ENCODE assay signal across 21 mouse cellular contexts in genomic region chr13:62893044-62893842, GRCm38 (mm10). TPM values are rescaled to one million over a fixed set of nuclear protein-coding genes. Genes with fewer than 3 reads are reported as not detected.
DNase-seq lines count a peak whose midpoint lies in the region; ATAC-seq and TF ChIP-seq lines count a peak whose summit lies in the region.
"Had no signal": no experiment of that assay in that cellular context is flagged by ENCODE, and none has a peak within 500 bp of the region (broad histone marks: within the 10 kb centered on the region; RNA-seq: fewer than 3 reads in every experiment).

No protein-coding gene starts in this region.

- H3K4me1 ChIP-seq in embryonic facial prominence, embryonic 14.5 days (ENCODE audit: control insufficient read depth, insufficient read depth, low read length), result 0 out of 2 replicates have a peak, but pooled peaks cover 3% of the 10 kb centered on the region
- peaks cover under 1% of the 10 kb centered on the region; the same call in 1 of the 2 replicates for H3K4me1 ChIP-seq in embryonic facial prominence, embryonic 10.5 days
- H3K4me1 ChIP-seq in lung, embryonic 15.5 days, result 0 out of 2 replicates have a peak, but pooled peaks cover 6% of the 10 kb centered on the region
- H3K4me1 ChIP-seq in intestine, postnatal 0 days (replicated peaks; ENCODE audit: control insufficient read depth, insufficient read depth, low read length), result no peaks in the 10 kb centered on the region
- H3K4me1 ChIP-seq: hindbrain, embryonic 15.5 days; liver, embryonic 13.5 days; midbrain, embryonic 15.5 days had no signal

- H3K4me2 ChIP-seq in embryonic facial prominence, embryonic 14.5 days (ENCODE audit: low read depth, low read length), result no peak overlapping the region
- no peak overlapping the region for H3K4me2 ChIP-seq in lung, embryonic 15.5 days
- no peak overlapping the region for H3K4me2 ChIP-seq in intestine, postnatal 0 days (replicated peaks; ENCODE audit: low read depth)
- H3K4me2 ChIP-seq: forebrain, embryonic 12.5 days; heart, embryonic 12.5 days; hindbrain, embryonic 15.5 days; liver, embryonic 13.5 days; midbrain, embryonic 15.5 days had no signal

- TF ChIP-seq CTCF in intestine, postnatal 0 days (IDR thresholded peaks at IDR 0.05; ENCODE audit: low read depth), result no peak

- no peak overlapping the region for H3K4me3 ChIP-seq in embryonic facial prominence, embryonic 14.5 days (ENCODE audit: low read depth, low read length)
- no peak overlapping the region for H3K4me3 ChIP-seq in embryonic facial prominence, embryonic 10.5 days
- no peak overlapping the region for H3K4me3 ChIP-seq in lung, embryonic 15.5 days
- H3K4me3 ChIP-seq in intestine, postnatal 0 days (ENCODE audit: low read depth, low read length), result no peak overlapping the region
- H3K4me3 ChIP-seq: forebrain, embryonic 12.5 days; heart, embryonic 12.5 days; hindbrain, embryonic 15.5 days; left cerebral cortex, adult 2 months; limb, embryonic 10.5 days; liver, embryonic 13.5 days; midbrain, embryonic 15.5 days had no signal

- ATAC-seq in embryonic facial prominence, embryonic 14.5 days (ENCODE audit: low read depth), result no peak
- peak; percentile 62; the same call in 1 of the 2 replicates for ATAC-seq in lung, embryonic 15.5 days (ENCODE audit: borderline replicate concordance, extremely low read depth, low FRiP score, low TSS enrichment)
- ATAC-seq in intestine, postnatal 0 days, result peak; percentile 86
- ATAC-seq in megakaryocyte, adult 5-6 weeks (ENCODE audit: poor library complexity, severe bottlenecking), result peak; percentile 47
- ATAC-seq: midbrain, embryonic 15.5 days had no signal

- peaks cover 17% of the 10 kb centered on the region for H3K27me3 ChIP-seq in embryonic facial prominence, embryonic 14.5 days (replicated peaks; ENCODE audit: control insufficient read depth, insufficient read depth, low read length)
- H3K27me3 ChIP-seq in embryonic facial prominence, embryonic 10.5 days (replicated peaks; ENCODE audit: low read depth, poor library complexity, severe bottlenecking), result peaks cover 27% of the 10 kb centered on the region
- H3K27me3 ChIP-seq in lung, embryonic 15.5 days, result peaks cover 11% of the 10 kb centered on the region
- H3K27me3 ChIP-seq in intestine, postnatal 0 days (replicated peaks; ENCODE audit: control insufficient read depth, insufficient read depth, low read length), result no peaks in the 10 kb centered on the region

- no peaks in the 10 kb centered on the region for H3K9me3 ChIP-seq in embryonic facial prominence, embryonic 14.5 days (ENCODE audit: control insufficient read depth, low read length)
- H3K9me3 ChIP-seq in embryonic facial prominence, embryonic 10.5 days, result no peaks in the 10 kb centered on the region
- no peaks in the 10 kb centered on the region for H3K9me3 ChIP-seq in lung, embryonic 15.5 days
- H3K9me3 ChIP-seq in intestine, postnatal 0 days (ENCODE audit: control insufficient read depth), result no peaks in the 10 kb centered on the region
- H3K9me3 ChIP-seq: forebrain, embryonic 12.5 days; hindbrain, embryonic 15.5 days; limb, embryonic 10.5 days; liver, embryonic 13.5 days; midbrain, embryonic 15.5 days had no signal

- WGBS in embryonic facial prominence, embryonic 14.5 days, result 70% methylated on average over 9 of the region's 9 CpGs
- 85% methylated on average over 9 of the region's 9 CpGs for WGBS in embryonic facial prominence, embryonic 10.5 days
- 57% methylated on average over 9 of the region's 9 CpGs for WGBS in lung, embryonic 15.5 days
- 55% methylated on average over 9 of the region's 9 CpGs for WGBS in intestine, postnatal 0 days

- peak overlapping the region; percentile 33; the same call in 1 of the 2 replicates for H3K27ac ChIP-seq in embryonic facial prominence, embryonic 14.5 days (replicated peaks; ENCODE audit: low read depth, low read length)
- H3K27ac ChIP-seq in embryonic facial prominence, embryonic 10.5 days (replicated peaks), result no peak overlapping the region
- H3K27ac ChIP-seq in lung, embryonic 15.5 days, result peak overlapping the region; percentile 31; the same call in 1 of the 2 replicates
- H3K27ac ChIP-seq in intestine, postnatal 0 days (ENCODE audit: low read depth, low read length), result no peak overlapping the region
- H3K27ac ChIP-seq: forebrain, embryonic 12.5 days; hindbrain, embryonic 15.5 days; left cerebral cortex, adult 2 months; limb, embryonic 10.5 days; liver, embryonic 13.5 days; macrophage; midbrain, embryonic 15.5 days had no signal

- no peak overlapping the region for H3K9ac ChIP-seq in embryonic facial prominence, embryonic 14.5 days (ENCODE audit: low read depth, low read length)
- H3K9ac ChIP-seq in lung, embryonic 15.5 days, result no peak overlapping the region
- no peak overlapping the region for H3K9ac ChIP-seq in intestine, postnatal 0 days (ENCODE audit: low read depth, low read length)
- H3K9ac ChIP-seq: forebrain, embryonic 12.5 days; heart, embryonic 12.5 days; hindbrain, embryonic 15.5 days; liver, embryonic 13.5 days; midbrain, embryonic 15.5 days had no signal

- DNase-seq in embryonic facial prominence, embryonic 14.5 days (ENCODE audit: low spot score), result no peak
- no peak for DNase-seq in embryonic facial prominence, embryonic 10.5 days (ENCODE audit: low spot score)
- no peak for DNase-seq in lung, postnatal 36 days
- DNase-seq in frontal cortex, postnatal 14 days (ENCODE audit: low spot score in 2 of 2), result no peak
- no peak for DNase-seq in cerebellum, adult 18-20 months
- DNase-seq: cerebellum, adult 9-10 months; gastrocnemius, postnatal 25 days; liver, embryonic 13.5 days had no signal

- H3K36me3 ChIP-seq in embryonic facial prominence, embryonic 14.5 days (ENCODE audit: control insufficient read depth, insufficient read depth, low read length), result no peaks in the 10 kb centered on the region
- H3K36me3 ChIP-seq in embryonic facial prominence, embryonic 10.5 days (replicated peaks), result no peaks in the 10 kb centered on the region
- no peaks in the 10 kb centered on the region for H3K36me3 ChIP-seq in lung, embryonic 15.5 days
- no peaks in the 10 kb centered on the region for H3K36me3 ChIP-seq in intestine, postnatal 0 days (ENCODE audit: control insufficient read depth, insufficient read depth)
- H3K36me3 ChIP-seq: forebrain, embryonic 12.5 days; heart, embryonic 12.5 days; hindbrain, embryonic 15.5 days; limb, embryonic 10.5 days; liver, embryonic 13.5 days; midbrain, embryonic 15.5 days had no signal

RNA-seq across cellular contexts. Expression of gene Fbp1, which starts 5.2 kb away (rescaled TPM):
- polyA plus RNA-seq in embryonic facial prominence, embryonic 14.5 days (2014; fragmentation: Nextera tagmentation; extraction: Ambion mirVana), result 1.2 and 2.0 TPM in 2 replicates
- not detected in 2 replicates for polyA plus RNA-seq in embryonic facial prominence, embryonic 10.5 days (2016; fragmentation: Nextera tagmentation; extraction: Ambion mirVana)
- polyA plus RNA-seq in lung, embryonic 15.5 days (2015; fragmentation: Nextera tagmentation; extraction: Ambion mirVana), result 1.1 and 3.7 TPM in 2 replicates
- 529 and 593 TPM in 2 replicates for polyA plus RNA-seq in intestine, postnatal 0 days (2015; fragmentation: Nextera tagmentation; extraction: Ambion mirVana)
- 0.20 and 2.7 TPM in 2 replicates for total RNA-seq in megakaryocyte, adult 5-6 weeks (2015)
- 0.70 TPM in 1 of 2 replicates, not detected in the other for total RNA-seq in megakaryocyte, adult 5-6 weeks (2017)
- total RNA-seq: gastrocnemius, postnatal 25 days; heart, postnatal 25 days; MEL had no signal
- polyA plus RNA-seq: forebrain, embryonic 12.5 days; limb, embryonic 10.5 days had no signal

RNA-seq across cellular contexts. Expression of gene Fbp2, which starts 35.0 kb away (rescaled TPM):
- polyA plus RNA-seq in embryonic facial prominence, embryonic 14.5 days (2014; fragmentation: Nextera tagmentation; extraction: Ambion mirVana), result 3.1 and 5.4 TPM in 2 replicates
- 0.33 and 0.36 TPM in 2 replicates for polyA plus RNA-seq in embryonic facial prominence, embryonic 10.5 days (2016; fragmentation: Nextera tagmentation; extraction: Ambion mirVana)
- 0.31 and 0.32 TPM in 2 replicates for polyA plus RNA-seq in lung, embryonic 15.5 days (2015; fragmentation: Nextera tagmentation; extraction: Ambion mirVana)
- 474 and 501 TPM in 2 replicates for polyA plus RNA-seq in intestine, postnatal 0 days (2015; fragmentation: Nextera tagmentation; extraction: Ambion mirVana)
- total RNA-seq in megakaryocyte, adult 5-6 weeks (2015), result not detected in 2 replicates
- not detected in 2 replicates for total RNA-seq in megakaryocyte, adult 5-6 weeks (2017)
- total RNA-seq: layer of hippocampus, adult 8-10 months; left cerebral cortex, adult 2 months had no signal
- polyA plus RNA-seq: forebrain, embryonic 12.5 days; liver, embryonic 13.5 days; macrophage had no signal

Comparison
In these comparisons a context has a peak if more than half of its experiments do, and no peak if none do; other contexts are left out.
1. H3K27ac ChIP-seq: peak in embryonic facial prominence, embryonic 14.5 days (single experiment) and lung, embryonic 15.5 days (single experiment); none in embryonic facial prominence, embryonic 10.5 days (single experiment) and intestine, postnatal 0 days (single experiment).
2. RNA of gene Fbp1, which starts 5.2 kb away (polyA plus RNA-seq): 529 to 593 TPM in intestine, postnatal 0 days; 1.1 to 3.7 TPM in lung, embryonic 15.5 days, 1.2 to 2.0 TPM in embryonic facial prominence, embryonic 14.5 days and not detected in embryonic facial prominence, embryonic 10.5 days; every median in the first group is over 100 times any median in the second.
3. RNA of gene Fbp2, which starts 35.0 kb away (polyA plus RNA-seq): 474 to 501 TPM in intestine, postnatal 0 days; 3.1 to 5.4 TPM in embryonic facial prominence, embryonic 14.5 days, 0.33 to 0.36 TPM in embryonic facial prominence, embryonic 10.5 days and 0.31 to 0.32 TPM in lung, embryonic 15.5 days; every median in the first group is over 10 times any median in the second.